Mouse (Mus musculus): ENCODE data around the gene Slc36a2.
"Not testable (repeated sequence)": the region's sequence is repeated elsewhere in the genome, so short reads cannot be mapped to it uniquely, and the experiment has no call there.

Gene Slc36a2

GRCm38 (mm10) chr11:55131077-55131742 lies 53.7 kb downstream of the Slc36a2 start:
- DNase-seq = no peak

GRCm38 (mm10) chr11:55128411-55128810 lies 56.5 kb downstream of the Slc36a2 start:
- DNase-seq = no peak

DNA sequence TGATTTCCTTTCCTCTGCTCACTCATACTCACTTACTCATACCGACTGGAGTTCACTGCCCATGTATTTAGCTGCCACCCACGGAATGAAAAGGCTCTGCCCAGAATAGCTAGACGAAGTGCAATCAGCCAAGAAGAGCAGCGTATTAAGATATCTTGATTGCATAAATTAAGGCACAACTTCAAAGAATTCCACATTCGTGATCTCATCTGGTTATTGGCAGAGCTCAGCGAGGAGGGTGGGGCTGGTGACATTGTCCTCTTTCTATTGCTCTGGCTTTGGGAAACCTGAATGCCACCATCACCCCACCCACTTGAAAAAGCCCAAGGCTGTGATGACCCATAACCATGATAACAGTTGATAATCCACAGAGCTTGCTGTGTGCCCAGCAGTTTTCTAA lies 56.9 kb downstream of the Slc36a2 start:
- DNase-seq = no peak

DNA sequence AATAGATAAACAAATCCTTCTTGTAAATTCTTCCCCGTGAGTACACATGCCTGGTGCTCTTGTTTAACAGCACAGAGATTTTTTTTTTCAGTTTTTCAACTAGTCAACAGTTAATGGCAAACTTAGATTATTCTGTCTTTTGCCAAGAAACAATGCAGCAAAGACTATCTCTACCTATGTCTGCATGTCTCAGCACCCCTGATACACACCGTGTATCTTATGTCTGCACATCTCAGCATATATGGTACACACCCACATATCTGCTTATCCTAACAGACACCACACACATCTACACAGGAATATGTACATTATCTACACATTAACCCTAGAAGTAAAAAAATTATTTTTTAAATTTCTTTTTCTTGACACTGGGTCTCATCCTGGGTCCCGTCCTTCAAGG lies 58.2 kb downstream of the Slc36a2 start:
- DNase-seq = no peak

GRCm38 (mm10) chr11:55121430-55121829 lies 63.4 kb downstream of the Slc36a2 start:
- DNase-seq = no peak

DNA sequence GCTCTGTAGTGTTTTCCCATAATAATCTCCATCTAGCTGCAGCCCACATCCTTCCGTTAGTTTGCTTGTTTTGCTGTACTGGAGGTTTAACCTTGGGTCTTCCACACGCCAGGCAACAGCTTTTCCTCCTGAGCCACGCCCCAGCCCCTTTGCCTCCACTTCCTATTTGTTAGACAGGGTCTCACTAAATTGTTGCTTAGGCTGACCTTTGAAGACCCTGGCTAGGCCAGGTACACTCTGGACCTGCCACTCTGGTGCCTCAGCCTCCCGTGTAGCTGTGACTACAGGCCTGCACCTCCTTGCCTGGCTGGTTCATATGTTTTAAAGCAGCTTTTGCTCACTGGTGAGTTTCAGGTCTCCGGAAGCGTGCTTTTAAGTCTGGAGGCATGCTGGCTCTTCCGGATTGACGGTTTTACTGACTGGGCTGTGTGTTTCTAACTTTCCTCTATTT lies 64.0 kb downstream of the Slc36a2 start:
- no peak for DNase-seq

- DNase-seq = no peak
Measured at GRCm38 (mm10) chr11:55120279-55120678, 64.6 kb downstream of the Slc36a2 start.

- DNase-seq = no peak
Measured at GRCm38 (mm10) chr11:55117031-55117430, 67.8 kb downstream of the Slc36a2 start.

DNA sequence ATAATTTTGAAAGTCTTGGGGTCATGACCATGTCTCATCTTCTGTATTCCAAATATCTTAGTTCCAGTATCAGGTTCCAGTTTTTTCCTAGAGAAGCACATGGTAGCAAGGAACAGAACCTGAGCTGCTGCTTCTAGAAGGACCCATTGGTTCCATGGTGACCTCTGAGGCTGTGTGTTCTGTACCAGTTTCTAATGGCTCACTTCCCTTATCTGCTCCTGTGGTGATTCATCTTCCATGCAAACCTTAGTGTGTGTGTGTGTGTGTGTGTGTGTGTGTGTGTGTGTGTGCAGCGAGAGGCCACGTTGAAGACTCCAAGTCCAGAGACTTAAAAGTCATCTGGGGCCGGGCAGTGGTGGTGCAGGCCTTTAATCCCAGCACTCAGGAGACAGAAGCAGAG lies 68.9 kb downstream of the Slc36a2 start:
- no peak for DNase-seq

DNA sequence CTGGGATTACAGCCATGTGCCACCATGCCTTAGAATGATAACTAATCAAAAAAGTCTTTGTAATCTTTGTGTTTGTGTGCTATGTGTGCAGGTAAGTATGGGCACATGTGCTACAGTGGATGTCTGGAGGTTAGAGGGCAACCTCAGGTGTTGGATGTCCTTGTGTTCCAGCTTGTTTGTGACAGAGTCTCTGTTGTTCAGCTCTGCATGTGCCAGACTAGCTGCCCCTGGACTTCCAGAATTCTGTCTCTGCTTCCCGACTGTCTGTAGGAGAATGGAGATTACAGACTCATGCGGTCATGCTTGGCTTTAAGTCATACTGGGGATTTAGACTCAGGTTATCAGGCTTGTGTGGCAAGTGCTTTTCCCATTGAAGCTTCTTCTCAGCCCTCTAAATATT lies 70.6 kb downstream of the Slc36a2 start:
- no peak for DNase-seq

DNA sequence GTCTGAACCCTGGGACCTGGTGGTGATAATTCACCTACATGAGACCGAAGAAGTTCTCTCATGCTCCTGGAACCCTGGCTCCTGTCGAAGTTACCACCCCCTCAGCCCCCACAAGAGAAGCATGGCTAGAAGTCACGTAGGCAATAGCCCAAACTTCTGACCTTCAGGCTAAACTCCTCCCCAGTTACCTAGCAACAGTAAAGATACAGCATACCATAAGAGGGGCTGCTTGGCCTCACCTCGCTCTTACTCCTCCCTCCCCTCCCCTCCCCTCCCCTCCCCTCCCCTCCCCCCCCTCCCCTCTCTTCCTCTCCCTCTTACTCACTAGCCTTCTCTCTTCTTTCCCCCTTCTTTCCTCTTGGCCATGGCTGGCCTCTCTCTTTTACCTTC lies 71.0 kb downstream of the Slc36a2 start:
- DNase-seq = not testable (repeated sequence)

- no peak for DNase-seq
Measured at GRCm38 (mm10) chr11:55113209-55113860, 71.5 kb downstream of the Slc36a2 start.

- DNase-seq = no peak
Measured at GRCm38 (mm10) chr11:55110566-55111169, 74.2 kb downstream of the Slc36a2 start.

DNA sequence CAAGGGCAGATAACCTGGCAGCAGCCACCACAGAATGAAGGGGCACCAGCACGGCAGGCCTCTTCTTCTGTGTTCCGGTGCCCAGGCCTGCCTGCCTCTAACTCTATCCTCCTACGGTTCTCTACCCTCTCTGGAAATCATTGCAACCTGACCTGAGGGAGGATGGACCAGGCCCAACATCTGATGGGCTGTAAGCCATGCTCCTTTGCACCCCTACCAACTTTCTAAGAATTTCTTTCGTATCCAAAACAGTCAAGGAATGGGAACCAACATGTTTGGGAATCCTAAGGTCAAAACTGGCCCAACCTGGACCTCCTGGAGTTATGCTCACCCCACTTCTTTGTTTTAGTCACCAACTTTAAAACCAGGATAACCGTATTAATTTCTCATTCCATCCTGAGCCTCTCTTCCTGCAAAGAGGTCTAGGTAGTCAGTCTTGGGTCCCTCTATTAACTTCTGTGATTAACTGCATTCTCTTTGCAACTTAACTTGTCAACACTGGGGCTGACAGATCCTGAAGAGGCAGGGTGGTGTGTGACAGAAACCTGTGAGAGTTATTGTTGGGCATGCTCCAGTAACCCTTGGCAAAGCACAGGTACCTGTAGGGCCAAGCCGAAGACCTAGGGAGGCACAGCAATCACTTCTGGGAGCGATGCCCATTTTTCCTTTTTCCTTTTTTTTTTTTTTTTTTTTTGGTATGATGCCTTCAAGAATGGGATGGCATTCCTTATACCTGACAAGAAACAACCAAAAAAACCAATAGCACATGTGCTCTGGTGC lies 75.2 kb downstream of the Slc36a2 start:
- no peak for DNase-seq
